Mouse (Mus musculus): Measurements from ENCODE around the gene Slc26a3.

GRCm38 (mm10) chr12:31404575-31405240 lies 14.0 kb downstream of the Slc26a3 start:
- TF ChIP-seq CTCF (IDR thresholded peaks at IDR 0.05; ENCODE audit: insufficient read depth, low read depth, low read length) (no peak), POLR2A (IDR thresholded peaks at IDR 0.05; ENCODE audit: insufficient read depth, low read depth, low read length) (no peak)
